Mouse (Mus musculus): Measurements from ENCODE around the gene Rps9. TPM values are rescaled to one million over a fixed set of nuclear protein-coding genes. Genes with fewer than 3 reads are reported as not detected.

Gene Rps9
- 100 to 1,000 TPM; 742 to 768 TPM for total RNA-seq (2021)
- long read RNA-seq, experiment 1, transcript Rps9-204 (4 exons, 914 nt) = minor isoform, 10 of 197 reads
- long read RNA-seq, experiment 1, transcript Rps9-201 (5 exons, 751 nt) = major isoform, 170 of 197 reads
- long read RNA-seq, experiment 1, partial matches to known transcripts = 13 of 197 reads
- long read RNA-seq, experiment 1, other reads (novel, unspliced or antisense) = 4 of 197 reads
- long read RNA-seq, experiment 2, transcript Rps9-201 (5 exons, 751 nt) = major isoform, 157 of 175 reads
- long read RNA-seq, experiment 2, transcript Rps9-204 (4 exons, 914 nt) = minor isoform, 9 of 175 reads
- long read RNA-seq, experiment 2, partial matches to known transcripts = 5 of 175 reads
- long read RNA-seq, experiment 2, other reads (novel, unspliced or antisense) = 3 of 175 reads

DNA sequence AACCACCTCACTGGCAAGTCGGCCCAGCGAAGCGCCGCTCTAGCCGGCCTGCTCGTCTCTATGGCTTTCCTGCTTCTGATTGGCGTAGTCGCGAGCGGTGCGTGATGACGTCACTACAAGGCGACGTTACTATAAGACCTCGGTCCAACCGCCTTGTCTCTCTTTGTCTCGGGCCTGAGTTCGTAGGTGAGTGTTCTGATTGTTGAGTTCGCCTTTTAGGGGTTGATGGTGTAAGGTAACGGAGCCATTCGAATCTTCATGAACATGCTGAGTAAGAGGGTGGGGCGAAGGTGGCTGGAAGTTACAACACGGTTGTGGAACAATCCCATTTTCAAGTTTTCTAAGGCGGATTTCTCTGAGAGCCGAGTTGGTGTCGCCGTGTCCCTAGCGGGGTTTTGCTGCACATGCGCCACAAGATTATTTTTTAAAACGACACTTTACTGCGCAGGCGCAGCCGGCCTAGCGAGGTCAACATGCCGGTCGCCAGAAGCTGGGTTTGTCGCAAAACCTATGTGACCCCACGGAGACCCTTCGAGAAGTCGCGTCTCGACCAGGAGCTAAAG is at the start of gene Rps9:
TSS of gene Rps9 (plus strand) at position 115 of the 563 bp plus-strand sequence.
- peak; percentile 93 for DNase-seq

DNA sequence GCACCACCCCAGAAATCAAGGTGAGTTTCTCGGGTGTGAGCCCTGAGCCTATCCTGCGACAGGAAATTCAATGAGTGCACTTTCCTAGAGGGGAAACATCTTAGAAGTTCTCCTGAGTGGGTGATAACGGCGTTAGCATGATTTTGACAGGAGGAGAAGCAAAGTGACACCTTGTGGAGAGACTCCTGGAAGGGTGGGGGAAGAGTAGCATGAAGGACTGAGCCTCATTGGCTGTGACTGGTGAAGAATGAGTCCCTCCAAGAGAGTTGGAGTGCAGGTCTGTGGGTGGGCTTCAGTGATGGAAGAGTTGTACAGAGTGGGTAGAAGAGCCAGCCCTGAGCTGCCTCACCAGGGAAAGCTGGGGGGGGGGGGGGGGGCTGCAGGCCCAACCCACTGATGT is 46.8 kb upstream of the Rps9 start:
- DNase-seq = no peak

DNA sequence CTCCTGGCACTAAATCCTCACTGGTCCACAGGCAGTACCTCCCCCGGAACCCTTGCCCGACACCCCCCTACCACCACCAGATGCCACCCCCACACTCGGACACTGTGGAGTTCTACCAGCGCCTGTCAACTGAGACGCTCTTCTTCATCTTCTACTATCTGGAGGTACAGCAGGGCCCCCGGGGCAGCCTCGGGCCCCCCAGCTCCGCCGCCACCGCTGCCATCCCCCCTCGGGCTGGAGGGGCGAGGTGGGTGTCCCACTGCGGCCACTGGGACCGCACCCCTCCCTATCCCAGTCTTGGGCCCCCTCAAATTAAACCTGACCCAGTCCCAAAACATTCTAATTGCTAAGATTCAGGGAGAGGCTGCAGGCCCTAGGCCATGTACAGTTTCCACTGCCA is 45.2 kb upstream of the Rps9 start:
- DNase-seq = no peak

DNA sequence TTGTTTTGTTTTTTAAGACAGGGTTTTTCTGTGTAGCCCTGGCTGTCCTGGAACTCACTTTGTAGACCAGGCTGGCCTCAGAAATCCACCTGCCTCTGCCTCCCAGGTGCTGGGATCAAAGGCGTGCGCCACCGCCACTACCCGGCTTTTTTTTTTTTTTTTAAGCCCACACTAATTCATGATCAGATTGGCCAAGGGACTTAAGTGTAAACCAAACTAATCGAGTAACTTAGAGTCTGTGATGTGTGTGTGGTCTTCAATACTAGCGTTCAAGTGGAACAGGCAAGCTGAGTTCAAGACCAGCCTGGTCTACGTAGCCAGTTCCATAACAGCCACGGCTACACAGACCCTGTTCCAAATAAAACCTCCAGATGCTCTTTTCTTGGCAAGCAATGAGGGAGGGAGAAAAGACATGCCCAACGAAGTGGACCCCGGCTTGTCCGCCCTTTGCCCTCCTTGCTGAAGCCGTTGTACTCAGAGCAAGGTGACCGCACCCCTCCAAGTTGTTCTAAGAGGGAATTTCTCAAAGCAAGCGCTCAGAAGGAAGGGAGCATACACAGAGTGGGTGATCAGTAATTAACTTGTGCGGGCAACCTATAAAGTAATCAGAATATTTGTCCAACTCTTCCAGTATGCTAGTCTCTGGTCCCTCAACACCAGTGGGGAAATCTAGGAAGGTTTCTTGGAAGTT is 39.1 kb upstream of the Rps9 start:
- no peak for DNase-seq

DNA sequence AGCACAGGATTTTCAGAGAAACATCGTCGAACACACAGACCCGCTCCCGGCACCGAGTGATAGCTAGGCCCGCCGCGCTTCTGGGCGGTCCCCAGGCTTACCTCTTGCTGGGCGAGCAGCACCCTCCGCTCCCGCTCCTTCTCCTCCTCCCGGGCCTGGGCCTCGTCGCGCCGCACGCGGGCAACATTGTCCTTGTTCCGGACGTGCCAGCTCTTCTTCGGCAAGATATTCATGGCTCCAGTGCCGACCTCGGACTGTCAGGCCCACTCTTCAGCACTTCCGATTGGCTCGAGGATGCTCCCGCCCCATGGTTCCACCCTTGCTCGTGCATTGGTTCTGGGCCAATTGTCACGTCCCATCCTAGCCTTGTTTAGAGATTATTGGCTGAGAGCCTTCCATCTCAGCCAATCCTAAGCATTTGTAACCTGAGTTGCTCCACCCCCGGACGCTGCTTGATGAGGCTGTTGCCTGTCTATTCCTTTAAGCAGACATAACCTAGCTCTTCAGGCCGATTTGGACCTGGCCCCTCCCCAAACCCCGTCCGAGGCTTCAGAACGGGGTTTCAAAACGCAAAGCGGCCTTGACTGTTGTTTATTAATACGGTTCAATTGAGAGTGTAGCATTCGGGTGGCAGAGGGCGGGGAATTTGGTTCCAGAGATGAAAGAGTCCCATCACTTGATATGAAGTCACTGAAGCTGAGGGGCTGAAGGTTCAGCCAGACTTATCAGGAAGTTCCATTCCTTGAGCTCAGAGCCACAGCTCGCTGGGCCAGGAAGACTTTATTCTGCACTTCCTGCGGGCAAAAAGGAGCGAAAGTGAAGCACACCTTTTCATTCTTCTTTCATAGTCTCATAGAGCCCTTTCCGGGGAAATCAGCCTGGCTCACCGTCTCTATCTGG is 38.3 kb upstream of the Rps9 start, which contains the start of gene Leng1:
TSS of gene Leng1 (minus strand) at position 626 of the 900 bp plus-strand sequence.
- DNase-seq = peak; percentile 92

DNA sequence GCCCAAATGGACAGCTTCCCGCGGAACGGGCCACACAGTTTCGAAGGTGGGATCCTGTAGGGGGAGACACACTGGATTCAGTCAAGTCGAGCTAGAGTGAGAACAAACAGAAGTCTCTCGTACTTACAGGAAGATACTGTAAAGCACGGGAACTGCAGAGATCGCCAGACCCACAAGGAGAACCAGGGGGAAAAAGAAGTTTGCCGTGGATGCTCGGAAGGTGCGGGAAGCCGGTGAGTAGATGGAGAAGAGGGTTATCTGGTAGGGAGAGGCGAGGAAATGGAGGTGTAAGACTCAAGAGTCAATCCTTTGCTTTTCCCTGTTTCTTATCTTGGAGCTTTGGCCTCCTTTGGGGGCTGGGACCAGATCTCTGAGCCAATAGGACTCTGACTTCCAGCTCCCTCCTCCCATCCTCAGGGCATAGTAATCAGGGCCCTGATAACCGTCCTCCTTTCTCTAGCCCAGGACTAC is 36.8 kb upstream of the Rps9 start:
- no peak for DNase-seq

DNA sequence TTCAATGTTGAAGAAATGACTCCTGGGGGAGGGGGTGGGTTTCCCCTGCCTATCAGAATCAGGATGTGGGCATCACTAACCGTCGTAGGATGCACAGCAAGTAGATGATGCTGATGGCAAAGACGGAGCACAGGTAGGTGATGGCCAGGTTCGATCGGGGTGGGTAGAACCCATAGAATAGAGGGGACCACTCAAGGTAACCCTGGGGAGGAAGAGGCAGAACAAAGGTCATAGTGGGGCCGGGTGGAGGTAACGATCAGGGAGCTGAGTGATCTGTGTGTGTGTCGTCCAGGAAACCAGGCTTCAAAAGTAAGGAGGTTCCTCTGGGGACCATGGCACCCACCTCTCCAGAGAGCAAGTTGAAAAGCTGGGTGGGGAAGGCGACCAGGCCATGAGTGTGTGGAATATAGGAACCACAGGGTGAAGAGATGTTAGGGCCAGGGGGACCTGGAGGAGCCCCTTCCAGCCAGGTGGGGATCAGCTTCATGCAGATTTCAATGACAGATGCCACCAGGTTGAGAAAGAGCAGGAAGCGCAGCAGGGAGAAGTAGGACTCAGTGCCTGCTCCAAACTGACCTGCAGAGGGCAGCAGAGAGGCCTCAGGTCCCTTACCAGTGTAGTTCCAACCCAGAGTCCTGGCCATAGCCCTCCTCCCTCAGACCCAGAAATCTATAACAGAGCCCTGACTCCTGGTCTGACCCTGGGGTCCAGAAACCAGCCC is 29.1 kb upstream of the Rps9 start:
- DNase-seq = peak; percentile 87

DNA sequence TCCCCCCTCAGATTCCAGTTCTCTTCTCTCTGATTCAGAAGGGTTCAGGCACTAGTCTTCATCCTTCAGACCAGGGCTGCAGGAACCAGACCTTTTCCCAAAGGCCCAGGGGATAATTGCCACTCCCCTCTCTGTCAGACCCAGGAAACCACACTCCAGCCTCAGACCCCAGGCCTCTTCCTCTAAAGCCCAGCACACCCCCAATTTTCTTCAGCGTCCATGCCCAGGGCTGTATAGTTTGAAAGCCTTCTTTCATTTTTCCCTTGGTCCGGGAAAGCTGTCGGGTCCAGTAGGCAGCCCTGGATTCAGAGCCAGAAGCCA is 28.6 kb upstream of the Rps9 start:
- DNase-seq = no peak

DNA sequence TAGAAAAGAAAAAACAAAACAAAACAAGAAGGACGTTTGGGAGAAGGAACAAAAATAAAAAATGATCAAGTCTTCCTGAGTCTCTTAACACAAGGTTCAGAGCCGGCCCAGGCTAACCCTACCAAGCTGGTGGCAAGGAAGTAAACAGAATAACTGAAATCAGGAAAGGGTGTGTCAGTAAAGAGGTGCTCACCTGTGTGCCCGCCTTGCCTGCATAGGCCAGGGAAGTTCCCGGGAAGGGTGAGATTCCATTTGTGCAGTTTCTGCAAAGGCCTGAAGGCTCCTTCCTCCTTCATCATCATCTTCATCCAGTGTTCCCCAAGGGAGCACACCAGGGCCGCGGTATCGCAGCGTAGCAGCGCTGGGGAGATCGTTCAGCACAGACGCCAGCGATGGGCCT is 27.4 kb upstream of the Rps9 start:
- DNase-seq = no peak

DNA sequence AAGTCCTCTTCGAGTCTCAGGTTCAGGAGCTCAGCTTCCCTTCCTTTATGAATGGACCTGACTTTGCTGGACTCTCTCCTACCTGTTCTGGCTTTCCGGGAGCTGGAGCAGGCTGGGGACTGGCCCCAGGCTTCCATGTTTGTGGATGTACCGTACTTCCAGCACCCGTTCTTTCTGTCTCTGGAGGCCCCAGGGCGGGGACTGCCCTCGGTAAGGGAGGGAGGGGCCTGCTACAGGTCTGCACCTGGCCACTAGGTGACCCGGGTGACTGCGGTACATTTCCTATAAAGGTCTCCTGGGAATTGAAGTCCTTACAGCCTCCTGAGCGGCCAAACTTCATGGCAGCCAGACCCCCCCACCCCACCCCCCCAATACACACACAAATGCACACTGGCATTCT is 26.5 kb upstream of the Rps9 start, which contains the start of gene Tmc4:
TSS of gene Tmc4 (minus strand) at position 212 of the 400 bp plus-strand sequence.
- DNase-seq = no peak

DNA sequence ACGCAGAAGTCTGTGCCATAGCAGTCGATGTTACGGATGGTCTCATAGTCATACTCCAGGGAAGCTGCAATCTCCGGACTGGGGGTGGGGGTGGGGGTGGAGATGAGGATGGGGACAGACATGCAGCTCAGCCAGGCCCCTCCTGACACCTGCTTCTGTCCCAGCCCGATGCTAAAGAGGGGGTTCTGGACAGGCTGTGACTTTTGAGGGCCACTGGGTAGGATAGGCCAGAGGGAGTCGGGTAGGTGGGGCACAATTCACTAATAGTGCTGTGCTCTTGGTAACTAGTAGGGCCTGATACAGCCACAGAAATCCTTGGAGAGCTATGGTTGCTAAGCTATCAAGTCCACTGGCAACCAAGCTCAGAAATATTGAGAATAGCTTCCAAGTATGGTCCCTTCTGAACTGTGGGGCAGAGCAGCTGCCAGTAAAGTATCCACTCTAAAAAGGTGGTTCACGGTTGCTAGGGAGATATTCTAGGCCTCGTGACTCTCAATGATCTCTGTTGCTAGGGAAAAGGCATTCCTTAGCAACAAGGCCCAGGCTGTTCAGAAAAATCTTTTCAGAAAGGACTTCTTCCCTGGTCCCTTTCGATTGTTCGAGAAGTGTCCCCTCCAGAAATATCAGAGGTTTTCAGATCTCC is 19.8 kb upstream of the Rps9 start:
- no peak for DNase-seq

DNA sequence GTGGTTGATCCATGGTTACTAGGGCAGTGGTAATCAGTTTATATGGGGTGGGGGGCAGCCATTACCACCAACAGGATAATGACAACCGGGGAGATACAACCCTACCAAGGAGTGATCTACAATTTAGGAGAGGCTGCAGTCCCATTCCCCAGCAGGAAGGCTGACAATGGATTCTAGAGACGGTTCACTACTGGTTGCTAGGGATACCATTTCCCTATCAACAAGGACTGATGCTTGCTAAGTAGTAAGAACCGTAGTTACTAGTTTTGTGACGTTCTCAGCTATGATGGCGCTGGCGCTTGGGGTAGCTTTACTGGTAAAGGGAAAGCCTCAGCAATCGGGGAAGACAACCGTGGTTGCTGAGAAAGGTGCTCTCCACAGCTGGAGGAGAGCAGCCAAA is 19.1 kb upstream of the Rps9 start:
- no peak for DNase-seq

DNA sequence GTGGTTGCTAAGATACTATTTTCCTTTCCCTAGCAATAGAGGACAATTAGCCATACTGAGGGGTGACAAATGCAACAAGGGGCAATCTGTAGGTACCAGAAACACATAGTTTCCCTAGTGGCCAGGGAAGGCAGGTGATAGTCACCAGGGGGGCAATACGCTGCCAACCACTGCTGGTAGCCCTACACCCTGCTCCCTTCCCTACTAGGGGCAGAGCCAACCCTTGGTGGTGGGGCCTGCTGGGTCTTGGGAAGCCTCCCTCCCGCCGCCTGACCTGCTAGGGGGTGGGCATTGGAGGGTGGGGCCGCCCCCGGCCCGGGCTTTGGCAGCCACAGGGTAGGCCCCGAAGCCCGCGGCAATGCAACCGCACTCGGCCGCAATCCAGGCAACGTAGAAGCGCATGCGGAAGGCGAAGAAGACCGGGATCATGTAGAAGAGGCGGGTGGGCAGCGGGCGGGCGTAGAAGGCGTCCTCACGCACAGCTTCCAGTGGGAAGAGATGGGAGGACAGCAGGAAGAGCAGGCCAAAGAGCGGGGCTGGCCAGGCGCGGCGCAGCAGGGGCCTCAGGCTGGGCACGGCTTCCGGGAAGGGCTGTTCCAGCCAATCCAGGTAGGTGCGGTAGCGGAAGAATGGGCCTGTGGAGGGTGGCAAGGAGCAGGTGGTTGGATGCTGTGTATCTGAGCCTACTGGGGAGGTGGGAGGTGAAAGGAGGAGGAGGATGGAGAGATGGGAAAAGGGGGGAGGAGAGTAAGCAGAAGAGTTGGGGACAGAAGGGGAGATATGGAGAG is 18.2 kb upstream of the Rps9 start:
- DNase-seq = no peak

DNA sequence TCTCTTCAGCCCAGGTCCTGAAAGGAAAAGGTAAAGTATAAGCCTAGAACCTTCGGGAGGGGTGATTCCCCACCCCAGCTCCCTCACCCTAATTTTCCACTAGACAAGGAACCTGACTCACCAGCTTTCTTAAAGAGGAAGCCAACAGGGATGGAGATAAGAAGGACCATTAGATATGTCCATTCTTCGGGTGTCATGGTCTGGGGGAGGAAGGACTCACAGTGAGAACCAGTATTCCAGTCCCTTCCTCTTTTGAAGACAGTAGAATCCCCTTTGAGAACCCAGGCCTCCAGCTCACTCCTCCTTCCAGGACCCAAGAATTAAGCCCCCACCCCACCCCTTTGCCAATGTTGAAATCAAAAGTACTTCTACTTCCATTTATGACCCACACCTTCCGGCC is 11.9 kb upstream of the Rps9 start:
- no peak for DNase-seq

DNA sequence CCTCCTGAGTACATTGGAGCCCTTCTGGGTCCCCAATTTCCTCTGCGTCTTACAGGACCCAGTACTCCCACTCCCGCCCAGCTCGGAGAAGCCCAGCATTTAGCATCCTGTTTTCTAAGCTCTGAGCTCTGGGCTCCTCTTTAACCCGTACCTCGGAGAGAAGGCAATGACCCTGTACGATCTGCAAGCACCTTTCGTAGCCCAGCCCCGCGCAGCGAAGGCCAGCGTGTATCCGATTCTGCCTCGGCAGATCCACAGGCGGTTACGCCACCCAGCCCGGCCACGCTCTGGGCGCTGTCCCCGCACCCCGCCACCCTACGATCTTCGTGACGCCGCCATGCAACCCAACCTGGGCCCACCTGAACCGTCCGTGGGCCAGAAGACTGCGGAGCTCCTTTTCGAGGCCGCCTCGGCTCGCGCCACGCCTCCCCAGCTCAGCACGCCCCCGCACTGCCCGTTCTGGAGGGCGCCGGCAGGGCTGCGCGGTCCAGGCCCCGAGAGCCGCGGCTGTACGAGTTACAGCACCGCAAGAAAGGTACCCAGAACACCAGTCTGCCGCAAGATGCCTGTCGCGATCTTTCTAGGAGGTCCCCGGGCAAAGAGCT is 11.3 kb upstream of the Rps9 start, which contains the start of gene Tsen34:
TSS of gene Tsen34 (plus strand) at position 482 of the 605 bp plus-strand sequence.
- DNase-seq = no peak

DNA sequence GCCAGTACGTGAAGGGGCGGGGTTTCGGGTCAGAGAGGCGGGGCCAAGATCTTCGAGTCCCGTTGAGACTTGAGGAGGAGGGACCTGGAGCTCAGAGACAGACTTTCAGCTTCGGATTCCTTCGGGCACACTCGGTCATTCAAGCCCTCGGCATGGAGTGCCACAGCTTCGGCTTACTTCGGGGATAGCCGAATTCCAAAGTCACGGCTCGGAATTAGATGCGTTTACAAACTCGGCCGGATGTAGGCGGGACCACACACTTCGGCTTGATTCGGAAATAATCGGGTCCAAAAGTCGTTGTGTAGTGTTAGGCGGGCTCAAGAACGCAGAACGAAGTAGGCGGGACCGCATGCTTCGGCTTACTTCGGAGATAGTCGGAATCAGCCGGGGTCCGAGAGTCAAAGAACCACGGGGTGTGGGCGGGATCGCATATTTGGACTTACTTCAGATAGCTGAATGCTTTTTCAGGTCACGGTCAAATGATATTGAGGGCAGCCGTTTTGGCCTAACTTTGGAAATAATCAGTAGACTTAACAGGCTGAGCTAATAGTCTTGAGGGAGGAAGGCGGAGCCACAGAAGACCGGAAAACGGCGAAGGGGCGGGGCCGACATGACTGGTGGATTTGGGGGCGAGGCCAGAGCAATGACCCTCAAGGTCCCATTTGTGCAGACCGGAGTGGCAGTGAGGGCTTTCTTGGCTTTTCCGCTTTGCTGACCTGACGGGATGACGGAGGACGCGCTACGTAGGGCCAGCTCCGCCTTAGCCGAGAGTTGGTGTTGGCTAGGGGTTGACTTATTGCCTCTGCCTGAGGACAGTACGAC is 10.6 kb upstream of the Rps9 start, which contains the start of gene Mboat7:
TSS of gene Mboat7 (minus strand) at position 537 of the 822 bp plus-strand sequence.
- DNase-seq = peak; percentile 92

DNA sequence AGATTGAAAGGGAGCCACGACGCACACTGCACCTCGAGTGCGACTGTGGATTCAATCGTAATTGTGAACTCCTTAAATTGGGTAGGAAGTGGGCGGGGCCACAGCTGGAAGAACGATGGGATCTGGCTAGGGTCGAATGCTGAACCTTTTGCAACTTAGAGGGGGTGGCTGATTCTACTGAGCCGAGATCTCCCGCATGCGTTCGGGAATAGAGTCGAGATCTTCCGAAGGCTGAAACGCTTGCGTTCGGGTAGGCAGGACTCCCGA is 10.1 kb upstream of the Rps9 start:
- DNase-seq = no peak

DNA sequence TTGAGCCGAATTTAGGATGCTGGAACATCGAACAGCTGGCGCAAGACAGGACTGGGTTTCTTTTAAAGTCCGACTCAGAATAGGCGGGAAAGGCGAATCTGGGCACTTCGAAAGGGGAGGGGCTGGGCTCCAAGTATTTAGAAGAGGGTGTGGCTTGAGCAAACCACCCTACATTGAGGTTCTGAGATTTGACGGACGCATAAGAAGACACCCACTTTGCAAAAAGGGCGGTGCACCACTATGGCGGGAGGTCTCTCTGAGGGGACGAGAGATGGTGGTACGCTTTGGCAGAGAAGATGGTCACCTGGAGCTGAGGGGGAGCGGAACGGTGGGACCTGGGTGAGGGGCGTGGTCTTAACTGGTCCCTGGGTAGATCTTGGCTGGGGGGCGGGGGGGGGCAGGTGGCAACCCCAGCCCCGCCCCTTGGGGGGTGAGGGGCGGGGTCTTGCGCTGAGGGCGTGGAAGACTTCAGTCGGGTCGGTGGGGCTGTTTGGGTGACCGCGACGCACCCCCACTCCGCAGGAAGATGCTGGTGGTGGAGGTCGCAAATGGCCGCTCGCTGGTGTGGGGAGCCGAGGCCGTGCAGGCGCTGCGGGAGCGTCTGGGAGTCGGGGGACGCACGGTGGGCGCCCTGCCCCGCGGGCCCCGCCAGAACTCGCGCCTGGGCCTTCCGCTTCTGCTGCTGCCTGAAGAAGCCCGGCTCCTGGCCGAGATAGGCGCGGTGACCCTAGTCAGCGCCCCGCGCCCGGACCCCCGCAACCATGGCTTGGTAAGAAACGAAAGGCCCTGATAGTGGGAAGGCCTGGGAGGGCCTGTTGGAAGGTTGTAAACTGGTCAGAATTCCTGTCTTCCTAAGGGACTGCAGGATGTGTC is 9.5 kb upstream of the Rps9 start:
- DNase-seq = peak; percentile 60
